Mouse (Mus musculus) liver, adult (tissue): ENCODE results near the gene Rnf149.

Experiments used
- GATA4 ChIP-seq: IDR thresholded peaks from 2 replicates; pipeline ENCODE4 v1.6.1; 2014; ENCODE audit warnings: mild to moderate bottlenecking, low read length; ENCODE audit not compliant: insufficient replicate concordance

The Rnf149 gene

DNA sequence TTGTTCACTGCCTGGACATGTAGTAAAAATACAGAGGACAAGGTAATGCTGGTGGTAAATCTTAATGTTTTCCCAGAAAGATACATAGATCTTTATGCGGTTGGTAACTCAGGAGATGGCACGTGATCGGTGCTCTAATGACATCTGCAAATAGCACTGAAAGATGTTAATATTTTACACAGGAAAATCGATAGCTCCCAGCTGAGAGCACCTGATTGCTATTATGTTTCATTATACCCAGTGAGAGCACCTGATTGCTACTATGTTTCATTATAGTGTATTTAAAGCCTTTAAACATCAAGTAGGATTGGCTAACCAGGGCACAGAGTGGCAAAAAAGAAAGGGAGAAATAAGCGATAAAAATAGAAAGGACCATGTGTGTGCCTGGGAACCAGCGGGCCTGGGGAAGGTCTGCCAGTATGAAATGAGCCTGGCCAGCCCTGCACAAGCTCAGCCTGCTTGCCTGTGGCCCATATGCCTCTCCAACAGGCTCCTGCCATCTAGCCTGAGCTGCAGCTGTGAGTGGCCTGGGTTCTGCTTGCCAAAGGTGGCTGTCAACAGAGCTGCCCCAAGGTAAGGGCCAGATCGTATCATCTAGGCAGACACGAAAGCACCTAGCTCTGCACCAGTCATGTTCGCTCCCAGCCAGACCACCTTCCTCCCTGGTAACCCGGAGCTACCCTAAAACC is 61.8 kb downstream of the Rnf149 start:
- TF ChIP-seq GATA4, result no peak

DNA sequence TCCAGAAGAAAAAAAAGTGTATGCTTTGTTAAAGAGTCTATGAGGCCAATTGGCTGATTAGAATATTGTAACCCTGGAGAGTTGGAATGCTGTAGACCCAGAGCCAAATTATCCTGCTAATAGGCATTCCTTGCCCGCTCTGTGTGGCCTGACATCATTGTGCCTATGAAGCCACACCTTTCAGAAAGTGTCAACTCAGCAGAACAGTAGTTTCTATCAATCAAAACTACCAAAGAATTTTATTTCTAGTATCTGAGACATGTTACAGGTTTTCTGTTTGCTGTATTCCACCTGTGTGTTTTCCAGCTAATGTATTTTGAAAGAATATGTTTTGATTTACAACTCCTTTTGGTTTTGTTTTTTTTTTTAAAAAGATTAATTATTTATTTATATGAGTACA is 65.0 kb downstream of the Rnf149 start:
- TF ChIP-seq GATA4, result no peak

DNA sequence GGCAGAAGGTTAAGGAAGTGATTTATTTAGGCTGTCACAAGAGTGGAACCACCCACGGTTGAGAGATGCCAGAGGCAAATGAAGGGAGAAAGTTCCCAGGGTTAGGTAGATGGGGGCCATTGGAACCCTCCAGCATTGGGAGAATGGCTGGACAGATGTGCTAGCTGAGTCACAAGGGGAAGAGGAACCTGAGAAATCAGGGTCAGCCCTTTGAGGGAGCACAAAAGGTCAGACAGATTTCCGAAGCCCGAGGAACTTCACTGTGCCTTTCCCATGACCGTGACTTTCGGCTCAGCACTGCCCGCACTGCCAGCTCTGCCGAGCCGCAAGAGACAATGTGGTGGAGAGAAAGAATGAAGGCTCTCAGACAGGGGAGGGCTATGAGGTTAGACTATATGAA is 65.4 kb downstream of the Rnf149 start:
- no peak for TF ChIP-seq GATA4

DNA sequence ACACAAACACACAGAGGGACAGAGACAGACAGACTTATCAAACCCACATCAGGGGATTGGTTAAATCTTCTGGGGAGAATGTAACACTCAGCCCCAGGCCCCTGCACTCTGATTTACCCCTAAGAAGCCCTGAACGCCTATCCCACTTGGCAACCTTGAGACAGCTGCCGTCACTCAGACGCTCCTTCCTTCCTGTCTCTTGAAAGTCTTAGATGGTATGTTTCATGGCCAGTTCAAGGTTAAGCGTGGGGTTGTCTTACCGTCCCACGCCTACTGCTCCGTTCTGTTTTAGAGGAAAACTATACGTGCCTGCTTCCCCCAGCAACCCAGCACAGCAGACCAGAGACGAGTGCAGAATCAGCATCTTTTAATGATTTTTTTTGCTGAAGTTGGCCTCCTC is 71.6 kb downstream of the Rnf149 start:
- no peak for TF ChIP-seq GATA4

DNA sequence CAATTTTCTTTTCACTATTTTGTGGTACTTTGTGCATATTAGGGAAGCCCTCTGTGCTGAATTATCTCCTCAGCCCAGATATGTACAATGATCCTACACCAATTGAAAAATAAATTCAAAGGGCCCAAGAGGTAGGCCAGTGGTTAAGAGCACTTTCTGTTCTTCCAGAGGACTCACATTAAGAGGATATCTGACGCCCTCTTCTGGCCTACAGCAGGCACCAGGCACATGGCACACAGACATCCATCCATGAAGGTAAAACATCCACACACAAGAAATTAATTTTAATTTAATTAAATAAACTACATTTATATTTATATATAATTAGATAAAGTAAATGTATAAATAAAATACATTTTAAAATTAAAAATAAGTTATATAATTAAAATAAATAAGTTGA is 72.9 kb downstream of the Rnf149 start:
- TF ChIP-seq GATA4, result no peak

DNA sequence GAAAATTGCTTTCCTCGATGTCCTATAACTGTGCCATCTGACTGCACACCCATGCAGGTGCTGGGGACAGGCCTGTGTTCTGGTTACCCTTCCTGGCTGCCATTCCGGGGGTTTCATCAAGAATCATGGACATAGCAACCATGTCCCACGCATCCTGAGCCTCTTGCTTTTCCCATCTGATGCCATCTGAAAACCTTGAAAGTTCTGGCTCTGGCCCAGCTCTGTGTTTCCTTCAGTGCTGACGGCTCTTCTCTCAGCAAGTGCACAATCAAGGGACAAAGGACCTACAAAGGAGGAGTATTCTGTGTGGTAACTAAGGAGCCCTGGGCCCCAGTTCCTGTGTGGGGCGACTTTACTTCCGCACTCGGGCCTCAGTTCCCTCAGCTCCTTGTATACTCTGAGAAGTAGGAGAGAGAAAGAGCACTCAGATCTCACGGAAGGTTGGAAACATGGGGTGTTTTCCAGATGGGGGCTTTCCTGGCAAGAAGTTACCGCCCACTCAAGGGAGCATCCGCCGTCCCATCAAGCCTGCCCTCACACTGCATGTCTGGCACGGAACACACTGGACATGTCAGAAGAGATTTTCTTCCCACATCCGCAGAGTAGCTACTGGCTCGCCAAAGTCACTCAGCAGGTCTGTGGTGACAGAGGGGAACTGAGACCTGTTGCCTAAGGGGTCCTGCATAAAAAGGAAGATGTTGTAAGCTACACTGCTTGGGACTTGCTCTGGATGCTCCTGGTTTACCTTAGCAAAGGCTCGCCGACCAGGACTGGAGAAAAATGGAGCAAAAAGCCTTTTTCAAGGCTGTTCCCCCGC is 74.2 kb downstream of the Rnf149 start:
- no peak for TF ChIP-seq GATA4
